Mouse (Mus musculus) cerebellum, postnatal 10 days (tissue): Measurements from ENCODE around the gene Zfp113.
A peak's percentile ranks its signal among the peaks of the same experiment; 100 is the strongest.

Experiments
- DNase-seq, 2 experiments: peaks; one replicate each; pipeline ENCODE4 v3.0.0; 2021; ENCODE audit warnings: mixed read lengths in 2 of 2

The Zfp113 gene

GRCm38 (mm10) chr5:138155443-138155976 is at the start of gene Zfp113:
Zfp113 (minus strand) TSS chr5:138155744.
- DNase-seq, result peak; percentile 90 to 93

GRCm38 (mm10) chr5:138202086-138202485 is 46.5 kb upstream of the Zfp113 start:
- DNase-seq, result peak; percentile 54 to 61

GRCm38 (mm10) chr5:138199576-138199975 is 44.0 kb upstream of the Zfp113 start:
- DNase-seq, result peak; percentile 49 to 62

- no peak for DNase-seq
These were observed 39.9 kb upstream of the Zfp113 start for GRCm38 (mm10) chr5:138195463-138195862.

- peak; percentile 70 to 72 for DNase-seq
These were observed 39.3 kb upstream of the Zfp113 start for GRCm38 (mm10) chr5:138194755-138195345.

DNA sequence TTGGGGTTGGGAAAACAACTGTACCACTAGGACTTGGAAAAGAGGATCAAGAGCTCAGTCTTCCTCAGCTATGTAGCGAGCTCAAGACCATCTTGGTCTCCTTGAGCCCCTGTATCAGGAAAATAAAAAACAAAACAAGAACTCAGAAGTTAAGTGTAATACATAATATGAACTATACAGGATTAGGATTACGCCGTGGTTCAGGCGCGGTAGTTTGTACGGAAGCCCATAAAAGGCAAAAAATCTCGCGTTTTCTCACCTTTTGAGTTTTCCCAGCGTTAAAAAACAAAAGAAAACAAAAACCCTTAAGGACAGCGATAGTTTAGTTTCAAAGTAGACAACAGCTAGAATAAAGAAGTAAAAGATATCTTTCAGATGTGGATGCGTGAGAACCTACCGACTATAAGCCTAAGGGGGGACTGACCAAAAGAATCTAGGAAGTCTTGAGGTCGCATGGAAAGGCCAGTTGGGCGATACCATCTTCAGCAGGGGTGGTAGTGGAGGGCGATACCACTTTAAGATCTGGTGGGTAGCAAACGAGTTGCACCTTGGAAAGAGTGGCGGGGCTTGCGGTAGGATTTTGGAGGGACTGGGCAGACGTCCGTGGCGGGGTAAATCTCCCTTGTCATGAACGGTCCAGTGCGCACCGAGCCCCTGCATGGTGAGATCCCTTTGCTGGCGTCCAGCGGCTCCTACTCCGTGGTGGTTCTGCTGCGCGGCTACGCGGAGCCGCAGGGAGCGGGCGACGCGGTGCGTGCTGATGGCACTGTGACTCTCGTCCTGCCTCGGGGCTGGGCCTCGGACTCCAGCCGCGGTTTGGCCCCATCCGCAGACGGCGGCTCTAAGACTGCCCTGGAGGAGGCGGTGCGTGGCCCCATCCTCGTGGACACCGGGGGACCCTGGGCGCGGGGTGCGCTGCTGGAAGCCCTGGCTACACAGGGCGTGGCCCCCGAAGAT is 38.5 kb upstream of the Zfp113 start, which contains the start of gene Mblac1:
Gene Mblac1 (plus strand): TSS at position 544 of the 957 bp plus-strand sequence.
- peak; percentile 91 to 92 for DNase-seq

- DNase-seq, result peak; percentile 82 to 85
These were observed 32.2 kb upstream of the Zfp113 start for GRCm38 (mm10) chr5:138187661-138188306.

GRCm38 (mm10) chr5:138186950-138187638 is 31.6 kb upstream of the Zfp113 start, which contains the start of the genes Taf6 and Cnpy4:
Taf6 (minus strand) TSS chr5:138187451.
Cnpy4 (plus strand) TSS chr5:138187485.
- peak; percentile 92 for DNase-seq

- DNase-seq, result no peak
These were observed 17.7 kb upstream of the Zfp113 start for GRCm38 (mm10) chr5:138173217-138173616.

DNA sequence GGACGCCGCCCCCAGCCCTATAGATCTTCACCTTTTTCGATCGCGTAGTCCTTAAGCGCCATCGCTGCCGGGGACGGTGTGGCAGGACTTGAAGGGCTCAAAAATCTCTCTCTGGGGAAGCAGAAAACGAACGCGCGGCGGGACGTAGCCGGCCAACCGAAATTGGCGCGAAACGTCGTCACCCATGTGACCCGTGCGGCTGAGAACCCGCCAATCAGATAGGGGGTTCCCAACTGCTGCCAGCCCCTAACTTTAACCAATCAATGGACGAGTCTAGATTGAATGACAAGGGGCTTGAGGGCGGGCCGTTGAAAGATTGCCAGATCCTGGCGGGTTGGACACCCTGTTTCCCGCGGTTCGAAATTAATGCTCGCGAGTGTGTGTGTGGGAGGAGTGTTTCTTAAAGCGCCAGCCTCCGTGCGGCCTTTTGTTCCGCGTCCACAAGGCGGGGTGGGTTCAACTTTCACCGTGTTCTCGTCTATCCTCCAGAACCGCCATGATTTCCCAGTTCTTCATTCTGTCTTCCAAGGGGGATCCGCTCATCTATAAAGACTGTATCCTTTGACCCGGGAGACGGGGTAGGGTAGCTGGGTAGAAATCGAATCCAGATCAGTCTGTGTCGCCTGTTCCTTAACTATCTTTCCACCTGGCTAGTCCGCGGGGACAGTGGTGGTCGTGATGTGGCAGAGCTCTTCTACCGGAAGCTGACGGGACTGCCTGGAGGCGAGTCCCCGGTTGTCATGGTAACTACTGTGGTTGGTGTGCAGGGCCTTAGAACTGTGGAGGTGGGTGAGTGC is 16.3 kb upstream of the Zfp113 start, which contains the start of the genes Ap4m1 and Mcm7:
Gene Ap4m1 (plus strand): TSS at position 308 of the 797 bp plus-strand sequence.
Gene Mcm7 (minus strand): TSS at position 728 of the 797 bp plus-strand sequence.
- DNase-seq, result peak; percentile 99

GRCm38 (mm10) chr5:138170936-138171561 is 15.5 kb upstream of the Zfp113 start:
- DNase-seq, result peak; percentile 99

GRCm38 (mm10) chr5:138165594-138165993 is 10.1 kb upstream of the Zfp113 start:
- no peak for DNase-seq

DNA sequence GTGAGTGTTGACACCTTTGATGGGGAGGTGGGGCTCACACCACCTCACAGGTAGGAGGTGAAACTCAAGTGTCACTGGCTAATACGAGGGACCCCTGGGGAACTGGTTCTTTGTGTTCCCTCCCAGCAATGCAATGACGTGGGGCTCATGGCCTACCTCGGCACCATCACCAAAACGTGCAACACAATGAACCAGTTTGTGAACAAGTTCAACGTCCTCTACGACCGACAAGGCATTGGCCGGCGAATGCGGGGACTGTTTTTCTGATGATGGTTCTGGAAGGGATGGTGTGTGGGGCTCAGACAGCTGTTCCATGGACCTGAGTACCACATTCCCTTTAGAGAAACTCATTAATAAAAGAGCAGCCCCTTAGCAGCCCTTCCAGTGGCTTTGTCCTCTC is 8.1 kb upstream of the Zfp113 start:
- DNase-seq, result no peak

- DNase-seq, result no peak
These were observed 7.5 kb upstream of the Zfp113 start for GRCm38 (mm10) chr5:138163046-138163445.

DNA sequence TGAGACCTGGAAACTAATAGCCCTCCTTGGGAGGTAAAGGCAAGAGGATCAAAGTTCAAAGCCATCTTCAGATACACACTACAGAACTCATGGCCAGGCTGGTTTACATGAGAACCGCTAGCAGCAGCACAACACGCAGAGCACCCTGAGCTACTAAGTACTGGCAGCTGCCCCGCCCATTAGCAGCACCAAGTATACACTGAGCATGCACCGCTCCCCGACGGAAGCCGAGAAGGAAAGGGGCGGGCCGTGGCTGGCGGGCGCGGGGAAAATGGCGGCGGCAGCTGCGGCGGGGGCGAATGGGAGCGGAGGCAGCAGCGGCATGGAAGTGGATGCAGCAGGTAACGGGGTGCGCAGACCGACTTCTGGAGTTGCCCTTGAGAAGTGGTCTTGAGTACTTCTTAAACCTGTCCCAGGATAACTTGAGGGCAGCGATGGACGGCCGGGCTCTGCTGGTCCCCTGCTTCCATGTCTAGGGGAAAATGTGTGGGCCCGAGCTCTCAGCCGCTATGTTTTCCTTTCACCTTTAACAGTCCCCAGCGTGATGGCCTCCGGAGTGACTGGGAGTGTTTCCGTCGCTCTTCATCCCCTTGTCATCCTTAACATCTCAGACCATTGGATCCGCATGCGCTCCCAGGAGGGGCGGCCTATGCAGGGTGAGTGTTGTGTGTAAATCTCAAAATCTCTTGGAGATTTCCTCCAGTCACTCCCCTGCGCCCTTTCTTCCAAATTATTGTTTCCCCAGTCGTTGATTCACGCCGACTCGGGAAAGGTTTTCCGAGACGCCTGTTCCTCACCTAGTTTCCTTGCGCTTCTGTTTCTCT is 5.5 kb upstream of the Zfp113 start, which contains the start of gene Cops6:
Gene Cops6 (plus strand): TSS at position 230 of the 824 bp plus-strand sequence.
- DNase-seq, result peak; percentile 97 to 98

GRCm38 (mm10) chr5:138160224-138160762 is 4.7 kb upstream of the Zfp113 start:
- no peak for DNase-seq

- DNase-seq, result no peak
These were observed 1.2 kb downstream of the Zfp113 start for GRCm38 (mm10) chr5:138154390-138154789.

DNA sequence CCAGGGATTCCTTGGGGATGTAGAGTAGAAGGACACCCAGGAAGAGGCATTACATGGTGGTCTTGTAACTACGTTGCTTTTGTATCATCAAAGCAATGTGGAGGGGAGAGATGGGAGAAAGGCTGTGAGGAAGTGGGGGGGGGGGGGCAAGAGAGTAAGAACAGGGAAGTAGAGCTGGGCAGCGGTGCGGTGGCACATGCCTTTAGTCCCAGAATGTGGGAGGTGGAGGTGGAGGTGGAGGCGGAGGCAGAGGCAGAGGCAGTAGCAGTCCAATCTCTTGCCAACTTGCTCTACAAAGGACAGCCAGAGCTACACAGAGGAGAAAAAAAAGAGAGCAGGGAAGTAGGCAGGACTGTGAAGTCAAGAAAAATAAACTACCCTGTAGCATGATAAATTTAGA is 17.0 kb downstream of the Zfp113 start:
- no peak for DNase-seq

GRCm38 (mm10) chr5:138137935-138138549 is 17.5 kb downstream of the Zfp113 start:
- peak; percentile 55 to 62 for DNase-seq
